Mouse (Mus musculus) spleen, adult 2 months (tissue): Measurements from ENCODE around the gene Asna1. TPM values are rescaled to one million over a fixed set of nuclear protein-coding genes. Genes with fewer than 3 reads are reported as not detected.
A peak's percentile ranks its signal among the peaks of the same experiment; 100 is the strongest.

ENCODE experiments used
- DNase-seq, 2 experiments: peaks; one replicate each; pipeline versions ENCODE4 v3.0.0 to v3.0.0-alpha.2; 2012 to 2021; ENCODE audit warnings: low spot score in 2 of 2, low read depth in 1 of 2
- H3K27ac ChIP-seq: fragments of 200-500 bp; 2 replicates; pipeline ENCODE4 v1.5.1; 2012; ENCODE audit warnings: low read length, inconsistent platforms; ENCODE audit not compliant: insufficient read depth
- H3K27me3 ChIP-seq: fragments of 200-500 bp; 2 replicates; pipeline ENCODE4 v1.6.1; 2012; ENCODE audit warnings: mild to moderate bottlenecking, moderate library complexity, low read length, inconsistent platforms; ENCODE audit not compliant: control insufficient read depth, insufficient read depth
- H3K36me3 ChIP-seq: fragments of 200-500 bp; 2 replicates; pipeline ENCODE4 v1.6.1; 2012; ENCODE audit warnings: mild to moderate bottlenecking, low read length, inconsistent platforms; ENCODE audit not compliant: control insufficient read depth, insufficient read depth
- H3K4me1 ChIP-seq: fragments of 200-500 bp; 2 replicates; pipeline ENCODE4 v1.6.1; 2011; ENCODE audit warnings: inconsistent platforms; ENCODE audit not compliant: control insufficient read depth, insufficient read depth, insufficient read length
- H3K4me3 ChIP-seq: fragments of 200-500 bp; 2 replicates; pipeline ENCODE4 v1.5.1; 2011; ENCODE audit warnings: mild to moderate bottlenecking, inconsistent platforms; ENCODE audit not compliant: insufficient read depth, insufficient read length; ENCODE audit errors: extremely low read depth
- CTCF ChIP-seq: fragments of 200-500 bp; IDR thresholded peaks from 2 replicates; pipeline ENCODE4 v1.5.1; 2011; ENCODE audit warnings: mild to moderate bottlenecking, inconsistent platforms; ENCODE audit not compliant: insufficient read depth, insufficient read length, insufficient replicate concordance; ENCODE audit errors: extremely low read depth
- POLR2A ChIP-seq: fragments of 200-500 bp; IDR thresholded peaks from 2 replicates; pipeline ENCODE4 v1.6.1; 2011; ENCODE audit warnings: low read depth, low read length, inconsistent platforms
- WGBS: fragments of 180-500 bp; shearing (Covaris S2); methylation state at CpG from one replicate; pipeline ENCODE4 v1.1.7; 2018; 5-methylcytosine and 5-hydroxymethylcytosine counted together
- polyA plus RNA-seq: library from polyadenylated mRNA; depleted of rRNA; stranded (reverse); fragments of >200 nt; gene quantifications from 2 replicates; pipeline ENCODE4 v1.2.3, GENCODE M21; 2012

Asna1 gene
- polyA plus RNA-seq, 1 experiment = 71.6 TPM

GRCm38 (mm10) chr8:85071041-85071440 is 46.0 kb upstream of the Asna1 start:
- DNase-seq = no peak
- Histone ChIP-seq H3K4me3 (peak overlapping the region; percentile 97), H3K36me3 (peaks cover 22% of the 10 kb centered on the region), H3K27me3 (no peaks in the 10 kb centered on the region), H3K4me1 (peaks cover 3% of the 10 kb centered on the region; the same call in 1 of the 2 replicates), H3K27ac (no peak overlapping the region)
- 84% methylated on average over 5 of the region's 5 CpGs for WGBS
- TF ChIP-seq POLR2A (no peak), CTCF (no peak)

GRCm38 (mm10) chr8:85067982-85068381 is 42.9 kb upstream of the Asna1 start, which contains the start of gene Gm5741:
Gm5741 (minus strand) TSS chr8:85067982.
- no peak for DNase-seq
- Histone ChIP-seq H3K4me1 (peaks cover 3% of the 10 kb centered on the region; the same call in 1 of the 2 replicates), H3K36me3 (no peaks in the 10 kb centered on the region), H3K27me3 (no peaks in the 10 kb centered on the region), H3K4me3 (no peak within 1 kb of the TSS), H3K27ac (no peak within 1 kb of the TSS)
- no peak for TF ChIP-seq CTCF
- TF ChIP-seq POLR2A = no peak

- Histone ChIP-seq H3K4me3 (no peak overlapping the region), H3K27ac (no peak overlapping the region), H3K36me3 (no peaks in the 10 kb centered on the region), H3K4me1 (no peaks in the 10 kb centered on the region), H3K27me3 (no peaks in the 10 kb centered on the region)
- 96% methylated on average over 2 of the region's 2 CpGs for WGBS
- no peak for TF ChIP-seq POLR2A
- no peak for TF ChIP-seq CTCF
- no peak for DNase-seq
Observed at GRCm38 (mm10) chr8:85067155-85067554, 42.1 kb upstream of the Asna1 start.

- DNase-seq = no peak
- 81% methylated on average over 2 of the region's 2 CpGs for WGBS
- Histone ChIP-seq H3K4me3 (no peak overlapping the region), H3K27me3 (no peaks in the 10 kb centered on the region), H3K27ac (no peak overlapping the region), H3K4me1 (peaks cover 2% of the 10 kb centered on the region), H3K36me3 (no peaks in the 10 kb centered on the region)
- TF ChIP-seq POLR2A = no peak
- no peak for TF ChIP-seq CTCF
Observed at GRCm38 (mm10) chr8:85065213-85065612, 40.1 kb upstream of the Asna1 start.

- DNase-seq = no peak
- Histone ChIP-seq H3K27ac (no peak overlapping the region), H3K27me3 (no peaks in the 10 kb centered on the region), H3K36me3 (no peaks in the 10 kb centered on the region), H3K4me1 (peaks cover 2% of the 10 kb centered on the region), H3K4me3 (no peak overlapping the region)
- TF ChIP-seq CTCF (no peak), POLR2A (no peak)
- WGBS = over 99% methylated on average over 4 of the region's 4 CpGs
Observed at GRCm38 (mm10) chr8:85062603-85063002, 37.5 kb upstream of the Asna1 start.

GRCm38 (mm10) chr8:85059879-85060616 is 35.0 kb upstream of the Asna1 start, which contains the start of gene Fbxw9:
Fbxw9 (plus strand) TSS chr8:85060055.
- TF ChIP-seq CTCF (no peak), POLR2A (no peak)
- WGBS = under 1% methylated on average over 53 of the region's 53 CpGs

GRCm38 (mm10) chr8:85057367-85057766 is 32.3 kb upstream of the Asna1 start:
- Histone ChIP-seq H3K4me3 (no peak overlapping the region), H3K27me3 (no peaks in the 10 kb centered on the region), H3K36me3 (peaks cover 29% of the 10 kb centered on the region), H3K4me1 (peaks cover 2% of the 10 kb centered on the region), H3K27ac (no peak overlapping the region)
- WGBS = 86% methylated on average over 7 of the region's 7 CpGs
- no peak for TF ChIP-seq CTCF
- TF ChIP-seq POLR2A = no peak
- no peak for DNase-seq

More at GRCm38 (mm10) chr8:85059879-85060616, 35.0 kb upstream of the Asna1 start, which contains the start of gene Fbxw9:
- peak; percentile 85 to 87 for DNase-seq
- no peak within 1 kb of the TSS for H3K27ac ChIP-seq
- peaks cover 2% of the 10 kb centered on the region for H3K4me1 ChIP-seq
- peak within 1 kb of the TSS; percentile 94 for H3K4me3 ChIP-seq
- peaks cover 6% of the 10 kb centered on the region; the same call in 1 of the 2 replicates for H3K36me3 ChIP-seq
- no peaks in the 10 kb centered on the region for H3K27me3 ChIP-seq
